Mouse (Mus musculus) gastrocnemius, adult 2 months (tissue): ENCODE data around the gene Ift20. TPM values are rescaled to one million over a fixed set of nuclear protein-coding genes. Genes with fewer than 3 reads are reported as not detected.
A peak's percentile ranks its signal among the peaks of the same experiment; 100 is the strongest.
"Not testable (repeated sequence)": the region's sequence is repeated elsewhere in the genome, so short reads cannot be mapped to it uniquely, and the experiment has no call there.

Experiments used
- DNase-seq: peaks from one replicate; pipeline ENCODE4 v3.0.0; 2022
- H3K27ac ChIP-seq: fragments of 200-600 bp; 2 replicates; pipeline ENCODE4 v1.8.1; 2022; ENCODE audit warnings: mild to moderate bottlenecking
- H3K4me3 ChIP-seq: fragments of 200-600 bp; 2 replicates; pipeline ENCODE4 v1.8.1; 2022; ENCODE audit warnings: mild to moderate bottlenecking, moderate library complexity
- CTCF ChIP-seq: fragments of 200-600 bp; IDR thresholded peaks from 2 replicates; pipeline ENCODE4 v1.8.1; 2022; ENCODE audit warnings: antibody characterized with exemption, mild to moderate bottlenecking, moderate library complexity
- intact Hi-C: fragments of 180-260 bp; cut with DNase I; formaldehyde crosslinking; loops from one replicate; pipeline ENCODE4 v1.15.1; 2025
- total RNA-seq, 2 experiments: library from RNA; stranded (reverse); gene quantifications; 2 replicates each; pipeline ENCODE4 v1.2.3; 2021

Ift20 gene
- total RNA-seq, 2 experiments from 2014 or later: 17.8 to 21.6 TPM

- TF ChIP-seq CTCF: peak; percentile 36
- no peak for DNase-seq
- Histone ChIP-seq H3K27ac (no peak overlapping the region), H3K4me3 (no peak overlapping the region)
- intact Hi-C loops: no loop called here
These were observed 49.9 kb downstream of the Ift20 start for GRCm38 (mm10) chr11:78586099-78586498.

- intact Hi-C loops, DNase-seq, H3K4me3 ChIP-seq, H3K27ac ChIP-seq: not testable (repeated sequence)
- TF ChIP-seq CTCF: peak; percentile 22; the same call in 1 of the 2 replicates
These were observed 51.5 kb downstream of the Ift20 start for GRCm38 (mm10) chr11:78587677-78588076.

Other genes with a start within 250 kb of the Ift20 start
- gene BC030499, start 245.5 kb upstream of the Ift20 start, total RNA-seq: under 1 TPM; 0.75 to 0.87 TPM
- 1 to 10 TPM in 1 of 2 experiments, under 1 TPM in 1; 0.81 to 2.0 TPM for gene Spag5, start 234.8 kb upstream of the Ift20 start, total RNA-seq
- gene Aldoc, start 213.4 kb upstream of the Ift20 start, total RNA-seq: 1 to 10 TPM; 1.6 to 2.7 TPM
- gene Pigs, start 207.9 kb upstream of the Ift20 start, total RNA-seq: 10 to 100 TPM; 20.0 to 21.3 TPM
- 1 to 10 TPM; 7.1 to 9.2 TPM for gene Unc119, start 192.9 kb upstream of the Ift20 start, total RNA-seq
- gene Foxn1, start 149.8 kb upstream of the Ift20 start, total RNA-seq: not detected
- gene Slc13a2, start 114.1 kb upstream of the Ift20 start, total RNA-seq: not detected
- gene Slc46a1, start 70.7 kb upstream of the Ift20 start, total RNA-seq: 1 to 10 TPM in 1 of 2 experiments, under 1 TPM in 1; 0.77 to 1.4 TPM
- gene Sarm1, start 38.6 kb upstream of the Ift20 start, total RNA-seq: under 1 TPM; 0.64 to 0.71 TPM
- 10 to 100 TPM; 11.7 to 14.5 TPM for gene Vtn, start 37.3 kb upstream of the Ift20 start, total RNA-seq
- not detected for gene Sebox, start 32.9 kb upstream of the Ift20 start, total RNA-seq
- gene Tmem199, start 24.2 kb upstream of the Ift20 start, total RNA-seq: 10 to 100 TPM; 11.9 to 13.0 TPM
- gene Poldip2, start 24.2 kb upstream of the Ift20 start, total RNA-seq: 100 to 1,000 TPM in 1 of 2 experiments, 10 to 100 TPM in 1; 98.0 to 113 TPM
- gene Tnfaip1, start within 50 bp of the Ift20 start, total RNA-seq: 10 to 100 TPM; 45.7 to 49.8 TPM
- 1 to 10 TPM; 2.3 to 2.5 TPM for gene Tmem97, start 14.4 kb downstream of the Ift20 start, total RNA-seq
- 1 to 10 TPM; 8.1 to 10.0 TPM for gene Nlk, start 161.0 kb downstream of the Ift20 start, total RNA-seq
- 10 to 100 TPM in 1 of 2 experiments, 1 to 10 TPM in 1; 9.8 to 13.0 TPM for gene Ccnq, start 215.4 kb downstream of the Ift20 start, total RNA-seq